Mouse (Mus musculus): ENCODE data around the gene Map3k14. TPM values are rescaled to one million over a fixed set of nuclear protein-coding genes. Genes with fewer than 3 reads are reported as not detected.

Gene Map3k14
- polyA plus RNA-seq, 1 experiment from 2014 or later, result 0.64 TPM

- H3K4me2 ChIP-seq (ENCODE audit: low read depth, low read length), result peak overlapping the region; percentile 22; the same call in 1 of the 2 replicates
- H3K27me3 ChIP-seq (ENCODE audit: control insufficient read depth, insufficient read depth, low read depth, low read length), result peaks cover 21% of the 10 kb centered on the region
- 15% methylated on average over 8 of the region's 8 CpGs for WGBS (ENCODE audit: insufficient replicate concordance)
- no peaks in the 10 kb centered on the region for H3K9me3 ChIP-seq (replicated peaks; ENCODE audit: control insufficient read depth, low read length)
- no peaks in the 10 kb centered on the region for H3K36me3 ChIP-seq (ENCODE audit: control insufficient read depth, insufficient read depth)
- no peak overlapping the region for H3K9ac ChIP-seq (ENCODE audit: low read depth, low read length)
- ATAC-seq (ENCODE audit: low read depth), result peak; percentile 61
- peak overlapping the region; percentile 59 for H3K27ac ChIP-seq (ENCODE audit: low read length)
- H3K4me1 ChIP-seq (ENCODE audit: control insufficient read depth, low read depth, low read length), result peaks cover 7% of the 10 kb centered on the region
- peak overlapping the region; percentile 6; the same call in 1 of the 2 replicates for H3K4me3 ChIP-seq (ENCODE audit: low read depth, low read length)
Measured at GRCm38 (mm10) chr11:103174891-103175391, 92.3 kb downstream of the Map3k14 start.

DNA sequence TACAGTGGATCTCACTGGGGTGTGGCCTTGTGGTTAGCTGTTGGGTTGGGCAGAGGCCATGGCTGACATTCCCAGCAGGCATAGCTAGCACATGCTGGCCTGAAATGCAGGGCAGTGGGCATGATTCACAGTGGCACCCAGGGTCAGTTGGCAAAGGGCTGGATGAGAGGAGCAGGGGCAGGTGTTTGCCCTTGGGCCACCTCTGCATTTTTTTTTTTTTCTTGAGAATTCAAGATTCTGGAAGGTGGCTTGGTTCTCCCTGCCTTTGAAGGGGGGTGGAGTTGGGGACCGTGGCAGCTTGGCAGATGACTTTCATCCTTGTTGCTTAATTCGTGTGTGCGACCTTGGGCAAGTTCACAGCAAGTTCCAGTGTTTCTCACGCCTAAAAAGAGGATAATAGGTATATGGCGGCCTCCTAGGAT is 92.8 kb downstream of the Map3k14 start:
- Histone ChIP-seq H3K4me3 (ENCODE audit: low read depth, low read length) (peak overlapping the region; percentile 6), H3K9ac (ENCODE audit: low read depth, low read length) (no peak overlapping the region), H3K4me1 (ENCODE audit: control insufficient read depth, low read depth, low read length) (peaks cover 7% of the 10 kb centered on the region), H3K27ac (ENCODE audit: low read length) (peak overlapping the region; percentile 59), H3K9me3 (replicated peaks; ENCODE audit: control insufficient read depth, low read length) (no peaks in the 10 kb centered on the region), H3K4me2 (ENCODE audit: low read depth, low read length) (peak overlapping the region; percentile 22), H3K27me3 (ENCODE audit: control insufficient read depth, insufficient read depth, low read depth, low read length) (peaks cover 26% of the 10 kb centered on the region), H3K36me3 (ENCODE audit: control insufficient read depth, insufficient read depth) (no peaks in the 10 kb centered on the region)
- 21% methylated on average over 5 of the region's 5 CpGs for WGBS (ENCODE audit: insufficient replicate concordance)
- no peak for ATAC-seq (ENCODE audit: low read depth)

GRCm38 (mm10) chr11:103173771-103174344 is 93.4 kb downstream of the Map3k14 start:
- Histone ChIP-seq H3K27me3 (ENCODE audit: control insufficient read depth, insufficient read depth, low read depth, low read length) (peaks cover 27% of the 10 kb centered on the region), H3K36me3 (ENCODE audit: control insufficient read depth, insufficient read depth) (no peaks in the 10 kb centered on the region), H3K4me3 (ENCODE audit: low read depth, low read length) (peak overlapping the region; percentile 7; the same call in 1 of the 2 replicates), H3K27ac (ENCODE audit: low read length) (peak overlapping the region; percentile 59), H3K9me3 (replicated peaks; ENCODE audit: control insufficient read depth, low read length) (no peaks in the 10 kb centered on the region), H3K9ac (ENCODE audit: low read depth, low read length) (no peak overlapping the region; the same call in 1 of the 2 replicates), H3K4me1 (ENCODE audit: control insufficient read depth, low read depth, low read length) (peaks cover 7% of the 10 kb centered on the region), H3K4me2 (ENCODE audit: low read depth, low read length) (peak overlapping the region; percentile 22; the same call in 1 of the 2 replicates)
- 57% methylated on average over 11 of the region's 11 CpGs for WGBS (ENCODE audit: insufficient replicate concordance)
- ATAC-seq (ENCODE audit: low read depth), result no peak

- no peak overlapping the region for H3K27ac ChIP-seq (ENCODE audit: low read length)
- H3K4me2 ChIP-seq (ENCODE audit: low read depth, low read length), result peak overlapping the region; percentile 15; the same call in 1 of the 2 replicates
- H3K9ac ChIP-seq (ENCODE audit: low read depth, low read length), result no peak overlapping the region
- H3K36me3 ChIP-seq (ENCODE audit: control insufficient read depth, insufficient read depth), result no peaks in the 10 kb centered on the region
- no peaks in the 10 kb centered on the region for H3K9me3 ChIP-seq (replicated peaks; ENCODE audit: control insufficient read depth, low read length)
- 53% methylated on average over 7 of the region's 7 CpGs for WGBS (ENCODE audit: insufficient replicate concordance)
- peaks cover 27% of the 10 kb centered on the region for H3K27me3 ChIP-seq (ENCODE audit: control insufficient read depth, insufficient read depth, low read depth, low read length)
- H3K4me1 ChIP-seq (ENCODE audit: control insufficient read depth, low read depth, low read length), result peaks cover 7% of the 10 kb centered on the region
- peak overlapping the region; percentile 57 for H3K4me3 ChIP-seq (ENCODE audit: low read depth, low read length)
- no peak for ATAC-seq (ENCODE audit: low read depth)
Measured at GRCm38 (mm10) chr11:103173041-103173770, 94.1 kb downstream of the Map3k14 start.

GRCm38 (mm10) chr11:103172392-103173040 is 94.8 kb downstream of the Map3k14 start:
- Histone ChIP-seq H3K9ac (ENCODE audit: low read depth, low read length) (no peak overlapping the region), H3K4me2 (ENCODE audit: low read depth, low read length) (peak overlapping the region; percentile 15), H3K27me3 (ENCODE audit: control insufficient read depth, insufficient read depth, low read depth, low read length) (peaks cover 27% of the 10 kb centered on the region), H3K36me3 (ENCODE audit: control insufficient read depth, insufficient read depth) (no peaks in the 10 kb centered on the region), H3K4me3 (ENCODE audit: low read depth, low read length) (peak overlapping the region; percentile 57), H3K27ac (ENCODE audit: low read length) (0 out of 2 replicates have a peak overlapping the region, but pooled peaks have one; percentile 38), H3K4me1 (ENCODE audit: control insufficient read depth, low read depth, low read length) (peaks cover 7% of the 10 kb centered on the region), H3K9me3 (replicated peaks; ENCODE audit: control insufficient read depth, low read length) (no peaks in the 10 kb centered on the region)
- no peak for ATAC-seq (ENCODE audit: low read depth)
- WGBS (ENCODE audit: insufficient replicate concordance), result 39% methylated on average over 6 of the region's 6 CpGs

DNA sequence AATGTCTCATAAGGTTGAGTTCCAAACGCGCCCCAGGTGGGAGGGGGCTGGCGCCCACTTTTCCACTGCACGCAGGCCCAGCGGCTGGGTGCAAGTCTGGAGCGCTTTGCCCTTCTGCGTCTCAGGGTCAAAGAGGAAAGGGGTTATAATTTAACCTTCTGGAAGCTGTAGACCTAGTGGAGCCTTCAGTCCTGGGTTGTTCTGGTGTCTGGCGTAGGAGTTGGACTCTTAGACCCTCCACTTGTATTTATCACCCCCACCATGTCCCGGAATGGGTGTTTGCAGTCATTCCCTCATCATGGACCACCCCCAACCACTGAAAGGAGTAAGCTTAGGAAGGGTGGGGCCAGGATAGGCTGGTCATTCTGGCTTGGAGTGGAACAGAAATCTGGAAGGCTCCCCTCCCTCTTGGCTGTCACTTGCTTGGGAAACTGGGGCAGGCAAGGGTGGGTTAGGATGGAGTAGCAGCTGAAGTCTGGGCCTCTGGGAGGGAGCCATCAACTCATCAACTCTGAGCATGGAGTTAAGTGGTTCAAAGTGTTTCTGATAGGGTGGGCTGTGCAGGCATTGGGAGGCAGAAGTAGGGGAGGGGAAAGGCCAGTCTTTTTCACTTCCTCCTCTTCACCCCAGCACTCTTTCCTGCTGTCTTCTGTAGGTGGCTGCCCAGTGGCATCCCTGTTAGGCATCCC is 95.4 kb downstream of the Map3k14 start:
- 10% methylated on average over 9 of the region's 9 CpGs for WGBS (ENCODE audit: insufficient replicate concordance)
- Histone ChIP-seq H3K36me3 (ENCODE audit: control insufficient read depth, insufficient read depth) (no peaks in the 10 kb centered on the region), H3K9me3 (replicated peaks; ENCODE audit: control insufficient read depth, low read length) (no peaks in the 10 kb centered on the region), H3K27me3 (ENCODE audit: control insufficient read depth, insufficient read depth, low read depth, low read length) (peaks cover 27% of the 10 kb centered on the region), H3K4me1 (ENCODE audit: control insufficient read depth, low read depth, low read length) (peaks cover 7% of the 10 kb centered on the region), H3K4me3 (ENCODE audit: low read depth, low read length) (peak overlapping the region; percentile 57), H3K4me2 (ENCODE audit: low read depth, low read length) (peak overlapping the region; percentile 0), H3K27ac (ENCODE audit: low read length) (peak overlapping the region; percentile 38; the same call in 1 of the 2 replicates), H3K9ac (ENCODE audit: low read depth, low read length) (peak overlapping the region; percentile 27; the same call in 1 of the 2 replicates)
- no peak for ATAC-seq (ENCODE audit: low read depth)

DNA sequence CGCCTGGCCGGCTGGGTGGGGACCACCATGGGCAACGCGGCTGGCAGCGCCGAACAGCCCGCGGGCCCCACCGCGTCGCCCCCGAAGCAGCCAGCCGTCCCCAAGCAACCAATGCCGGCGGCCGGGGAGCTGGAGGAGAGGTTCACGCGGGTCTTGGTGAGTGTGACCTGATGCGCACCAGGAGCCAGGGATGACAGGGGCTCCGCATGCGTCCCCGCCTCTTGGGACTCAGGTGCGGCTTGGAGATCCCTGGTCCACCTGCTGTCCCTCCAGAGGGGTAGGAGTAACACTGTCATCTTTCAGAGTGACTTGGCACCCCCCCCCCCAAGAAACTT is 96.0 kb downstream of the Map3k14 start:
- H3K4me1 ChIP-seq (ENCODE audit: control insufficient read depth, low read depth, low read length), result peaks cover 7% of the 10 kb centered on the region
- ATAC-seq (ENCODE audit: low read depth), result no peak

DNA sequence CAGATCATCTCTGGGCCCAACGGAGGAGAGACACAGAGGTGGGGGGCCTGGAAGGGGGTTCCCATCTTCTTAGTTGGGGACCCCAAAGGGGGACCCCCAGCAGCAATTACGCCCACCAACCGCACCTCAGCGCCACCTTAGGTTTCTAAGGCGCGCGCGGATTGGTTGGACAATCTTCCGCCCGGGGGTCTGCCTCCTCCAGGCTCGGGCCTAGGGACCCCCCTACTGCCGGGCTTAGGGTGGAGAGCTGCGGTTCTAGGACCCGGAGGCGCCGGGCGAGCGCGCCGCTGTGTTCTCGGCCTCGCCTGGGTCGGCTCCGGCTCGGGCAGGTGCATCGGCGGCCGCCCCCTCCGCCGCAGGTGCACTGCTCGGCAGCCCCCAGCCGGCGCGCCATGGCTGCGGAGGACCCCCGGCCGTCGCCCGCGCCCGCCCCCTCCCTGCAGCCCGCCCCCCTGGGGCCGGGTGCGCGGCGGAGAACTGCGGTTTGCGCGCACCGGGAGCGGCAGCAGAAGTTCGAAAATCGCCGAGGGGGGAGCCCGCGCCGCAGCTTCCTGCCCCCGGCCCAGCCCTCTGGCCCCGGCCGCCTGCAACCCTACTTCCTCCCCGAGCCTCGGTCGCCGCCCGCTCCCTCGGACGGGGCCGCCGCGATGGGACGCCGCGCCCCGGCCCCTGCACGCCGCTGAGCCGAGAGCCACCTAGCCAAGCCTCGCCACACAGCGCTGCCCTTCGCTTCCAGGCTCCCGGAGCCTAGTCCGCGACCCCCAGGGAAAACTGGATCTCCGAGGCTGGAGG is 96.6 kb downstream of the Map3k14 start, which contains the start of gene Fmnl1:
Fmnl1 (plus strand) TSS at position 614 of the 792 bp plus-strand sequence.
- Histone ChIP-seq H3K4me2 (ENCODE audit: low read depth, low read length) (peak within 1 kb of the TSS; percentile 68), H3K4me3 (ENCODE audit: low read depth, low read length) (peak within 1 kb of the TSS; percentile 57), H3K36me3 (ENCODE audit: control insufficient read depth, insufficient read depth) (no peaks in the 10 kb centered on the region), H3K27me3 (ENCODE audit: control insufficient read depth, insufficient read depth, low read depth, low read length) (peaks cover 27% of the 10 kb centered on the region), H3K9ac (ENCODE audit: low read depth, low read length) (peak within 1 kb of the TSS; percentile 56), H3K27ac (ENCODE audit: low read length) (peak within 1 kb of the TSS; percentile 38; the same call in 1 of the 2 replicates), H3K4me1 (ENCODE audit: control insufficient read depth, low read depth, low read length) (peaks cover 7% of the 10 kb centered on the region), H3K9me3 (replicated peaks; ENCODE audit: control insufficient read depth, low read length) (no peaks in the 10 kb centered on the region)
- WGBS (ENCODE audit: insufficient replicate concordance), result under 1% methylated on average over 79 of the region's 84 CpGs
- ATAC-seq (ENCODE audit: low read depth), result no peak

More for the DNA sequence above, 96.0 kb downstream of the Map3k14 start:
- no peak overlapping the region; the same call in 1 of the 2 replicates for H3K27ac ChIP-seq (ENCODE audit: low read length)
- peak overlapping the region; percentile 68 for H3K4me2 ChIP-seq (ENCODE audit: low read depth, low read length)
- peaks cover 27% of the 10 kb centered on the region for H3K27me3 ChIP-seq (ENCODE audit: control insufficient read depth, insufficient read depth, low read depth, low read length)
- H3K9me3 ChIP-seq (replicated peaks; ENCODE audit: control insufficient read depth, low read length), result no peaks in the 10 kb centered on the region
- H3K4me3 ChIP-seq (ENCODE audit: low read depth, low read length), result peak overlapping the region; percentile 57
- peak overlapping the region; percentile 56 for H3K9ac ChIP-seq (ENCODE audit: low read depth, low read length)
- WGBS (ENCODE audit: insufficient replicate concordance), result 1% methylated on average over 23 of the region's 23 CpGs
- H3K36me3 ChIP-seq (ENCODE audit: control insufficient read depth, insufficient read depth), result no peaks in the 10 kb centered on the region
